Mouse (Mus musculus) heart, postnatal 14 days (tissue): ENCODE measurements around the gene Ethe1. TPM values are rescaled to one million over a fixed set of nuclear protein-coding genes. Genes with fewer than 3 reads are reported as not detected.

Experiments
- DNase-seq, 2 experiments: peaks; one replicate each; pipeline ENCODE4 v3.0.0; 2021 to 2022
- intact Hi-C: fragments of 180-260 bp; cut with DNase I; formaldehyde crosslinking; loops from one replicate; pipeline ENCODE4 v1.15.1; 2025
- long read RNA-seq, 2 experiments: library from polyadenylated mRNA; stranded (forward); transcript quantifications; one replicate each; pipeline ENCODE4 v2.0.0; 2021
- total RNA-seq, 2 experiments: library from RNA; stranded (reverse); gene quantifications; 2 replicates each; pipeline ENCODE4 v1.2.3; 2021

Gene Ethe1
- total RNA-seq: 10 to 100 TPM; 29.8 to 30.1 TPM
- long read RNA-seq, experiment 1, partial matches to known transcripts: 72 of 73 reads
- long read RNA-seq, experiment 1, other reads (novel, unspliced or antisense): 1 of 73 reads
- long read RNA-seq, experiment 2, partial matches to known transcripts: 39 of 39 reads
- long read RNA-seq, experiment 2, other reads (novel, unspliced or antisense): 0 of 39 reads

DNA sequence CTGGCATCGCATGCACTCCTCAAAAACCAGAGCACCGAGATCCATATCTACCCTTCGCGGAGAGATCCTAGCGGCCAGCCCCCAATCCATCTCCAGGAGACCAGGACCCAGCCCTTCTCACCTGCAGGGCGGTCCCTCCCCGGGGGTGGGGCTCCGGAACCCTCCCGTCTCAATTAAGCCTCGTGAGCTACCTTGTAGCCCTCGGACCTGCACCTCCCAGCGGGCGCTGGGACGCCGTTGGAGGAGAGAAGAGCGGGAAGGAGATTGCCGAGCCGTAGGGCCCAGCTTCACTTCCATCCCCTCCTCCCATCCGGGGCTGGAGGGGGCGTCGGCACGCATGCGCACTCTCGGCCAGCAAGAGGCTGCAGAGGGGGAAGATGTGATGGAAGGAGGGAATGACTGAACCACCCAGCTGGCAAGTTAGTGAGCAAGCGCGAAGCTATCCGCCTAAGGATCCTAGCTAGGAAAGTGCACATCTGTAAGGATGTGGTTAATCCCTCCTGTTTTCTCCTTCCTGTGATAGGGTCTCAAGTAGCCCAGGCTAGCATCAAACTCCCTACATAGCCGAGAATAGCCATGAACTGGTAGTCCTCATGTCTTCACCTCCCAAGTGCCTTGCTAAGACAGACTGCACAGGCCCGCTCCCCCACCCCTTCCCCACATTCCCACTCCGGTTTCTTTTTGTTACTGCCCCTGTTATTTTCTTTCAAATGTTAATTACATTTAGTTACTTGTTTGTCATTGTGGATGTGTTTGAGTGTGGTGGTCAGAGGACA lies at the start of gene Ethe1, which contains the start of gene Zfp575:
Gene Ethe1 (plus strand): TSS at position 214 of the 776 bp plus-strand sequence.
Gene Zfp575 (minus strand): TSS at position 312 of the 776 bp plus-strand sequence.
- peak; percentile 70 to 71 for DNase-seq
- intact Hi-C loops: no loop called here

DNA sequence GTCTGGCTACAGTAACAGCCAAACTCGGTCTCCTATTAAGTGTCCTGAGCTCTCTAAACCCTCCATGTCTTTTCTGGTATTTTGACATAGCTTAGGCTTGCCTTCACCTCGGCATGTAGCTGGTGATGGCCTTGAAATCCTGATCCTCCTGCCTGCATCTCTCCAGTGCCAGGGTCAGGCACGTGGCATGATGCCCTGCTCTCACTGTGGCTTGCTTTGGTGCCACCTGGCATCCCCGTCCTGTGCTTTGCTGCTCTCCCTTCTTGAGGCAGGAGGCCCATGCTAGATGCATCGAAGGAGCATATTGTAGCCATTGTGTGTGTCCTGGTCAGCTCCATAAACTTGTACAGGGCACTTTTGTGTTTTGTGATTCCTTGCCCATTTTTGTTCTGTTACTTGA lies 49.8 kb upstream of the Ethe1 start:
- DNase-seq: no peak
- intact Hi-C loops: no loop called here

DNA sequence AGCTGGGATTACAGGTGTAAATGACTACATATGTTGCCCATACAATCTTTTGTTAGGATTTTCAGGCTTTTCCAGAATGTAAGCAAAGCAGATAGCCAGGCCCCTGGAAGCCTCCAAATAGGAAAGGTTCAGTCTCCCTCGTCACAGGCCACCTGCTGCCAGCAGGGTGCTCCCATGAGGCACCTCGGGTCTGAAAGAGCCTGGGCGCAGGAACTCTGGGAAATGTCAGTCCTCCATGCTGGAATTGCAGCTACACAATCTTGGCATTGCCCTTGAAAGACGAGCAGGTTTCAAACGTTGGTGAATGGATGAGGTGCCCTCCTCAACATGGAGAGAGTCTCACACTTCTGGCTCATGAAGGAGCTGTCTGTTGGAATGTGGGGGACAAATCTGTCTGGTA lies 49.2 kb upstream of the Ethe1 start:
- peak in 1 of 2 experiments; percentile 45 for DNase-seq
- intact Hi-C loops: no loop called here

DNA sequence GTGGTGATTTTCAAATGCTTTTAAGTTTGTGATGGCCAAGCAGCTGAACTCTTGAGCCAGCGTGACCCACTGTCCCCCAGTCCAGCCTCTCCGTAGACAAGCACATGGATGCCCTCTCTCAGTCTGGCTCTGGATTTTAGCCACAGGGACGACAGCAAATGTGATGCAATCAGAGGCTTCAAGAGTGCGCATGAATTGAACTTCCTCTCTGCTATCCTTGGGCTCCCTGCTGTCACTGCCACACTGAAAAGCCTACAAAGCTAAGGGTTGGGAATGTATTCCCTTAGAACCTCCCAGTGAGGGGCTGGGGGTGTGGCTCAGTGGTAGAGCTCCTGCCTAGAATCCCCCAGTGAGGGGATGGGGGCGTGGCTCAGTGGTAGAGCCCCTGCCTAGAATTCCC lies 48.6 kb upstream of the Ethe1 start:
- intact Hi-C loops: no loop called here
- no peak for DNase-seq

DNA sequence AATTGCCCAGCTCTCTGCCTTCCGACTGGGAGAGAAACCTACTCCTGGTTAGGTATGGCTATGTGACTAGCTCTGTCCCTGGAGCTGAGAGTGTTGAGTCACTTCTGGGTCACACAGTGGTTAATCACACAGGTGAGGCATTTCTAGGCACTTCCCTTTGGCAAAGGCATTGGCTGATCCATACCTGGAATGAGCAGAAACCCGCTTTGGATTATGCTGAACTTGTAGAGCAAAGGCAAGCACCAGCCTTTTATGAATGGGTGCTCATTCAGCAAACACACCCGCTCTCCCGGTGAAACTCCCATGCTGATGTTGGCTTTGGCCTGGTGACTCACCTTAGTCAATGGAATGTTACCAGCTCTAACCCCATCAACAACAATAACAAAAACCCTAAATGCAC lies 47.7 kb upstream of the Ethe1 start:
- no peak for DNase-seq
- intact Hi-C loops: no loop called here

DNA sequence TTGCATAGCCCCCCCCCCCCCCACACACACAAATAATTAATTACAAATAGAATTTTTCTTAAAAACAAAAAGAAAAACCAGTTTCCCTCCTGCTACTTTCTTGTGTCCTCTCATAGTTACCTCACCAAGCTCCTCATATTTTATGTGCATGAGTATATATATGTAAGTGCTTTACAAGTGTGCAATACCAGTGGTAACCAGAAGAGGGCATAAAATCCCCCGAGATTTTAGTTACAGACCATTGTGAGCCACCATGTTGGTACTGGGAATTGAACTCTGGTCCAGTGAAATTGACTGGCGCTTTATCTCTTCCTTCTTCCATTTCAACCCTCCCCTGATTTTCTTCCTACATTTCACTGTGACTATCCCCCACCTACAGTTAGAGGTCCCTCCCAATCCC lies 42.8 kb upstream of the Ethe1 start:
- intact Hi-C loops: no loop called here

DNA sequence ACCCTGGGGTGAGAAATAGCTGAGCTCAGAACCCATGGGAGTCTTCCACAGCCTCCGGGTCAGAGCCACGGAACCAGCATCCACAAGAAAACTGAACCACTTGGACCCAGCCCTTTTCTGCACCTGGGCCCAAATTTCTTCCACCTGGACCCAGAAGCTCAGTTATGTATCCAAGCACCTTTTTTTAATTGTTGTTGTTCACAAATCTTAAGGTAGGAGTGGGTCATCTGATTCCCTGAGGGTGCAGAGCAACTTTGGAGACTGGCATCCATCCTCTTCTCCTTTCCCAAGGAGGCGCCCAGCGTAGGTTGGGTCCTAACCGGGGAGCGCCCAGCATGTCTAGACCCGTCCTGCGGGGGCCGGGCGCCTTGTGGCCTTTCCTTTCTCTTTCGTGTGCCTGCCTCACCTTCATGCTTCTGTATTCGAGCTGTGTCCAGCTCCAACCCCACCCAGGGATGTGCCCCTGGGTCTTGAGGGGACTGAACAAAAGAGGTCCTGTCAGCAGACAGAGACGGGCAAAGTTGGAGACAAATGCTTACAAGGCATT lies 41.2 kb upstream of the Ethe1 start, which contains the start of the genes Pinlyp and Xrcc1:
Gene Pinlyp (minus strand): TSS at position 51 of the 547 bp plus-strand sequence.
Gene Xrcc1 (plus strand): TSS at position 222 of the 547 bp plus-strand sequence.
- no peak for DNase-seq
- intact Hi-C loops: loop anchor here (5.0 kb wide), 1 partner anchor 46 kb away; no protein-coding TSS in a partner anchor

More for the DNA sequence above, 42.8 kb upstream of the Ethe1 start:
- DNase-seq: no peak

DNA sequence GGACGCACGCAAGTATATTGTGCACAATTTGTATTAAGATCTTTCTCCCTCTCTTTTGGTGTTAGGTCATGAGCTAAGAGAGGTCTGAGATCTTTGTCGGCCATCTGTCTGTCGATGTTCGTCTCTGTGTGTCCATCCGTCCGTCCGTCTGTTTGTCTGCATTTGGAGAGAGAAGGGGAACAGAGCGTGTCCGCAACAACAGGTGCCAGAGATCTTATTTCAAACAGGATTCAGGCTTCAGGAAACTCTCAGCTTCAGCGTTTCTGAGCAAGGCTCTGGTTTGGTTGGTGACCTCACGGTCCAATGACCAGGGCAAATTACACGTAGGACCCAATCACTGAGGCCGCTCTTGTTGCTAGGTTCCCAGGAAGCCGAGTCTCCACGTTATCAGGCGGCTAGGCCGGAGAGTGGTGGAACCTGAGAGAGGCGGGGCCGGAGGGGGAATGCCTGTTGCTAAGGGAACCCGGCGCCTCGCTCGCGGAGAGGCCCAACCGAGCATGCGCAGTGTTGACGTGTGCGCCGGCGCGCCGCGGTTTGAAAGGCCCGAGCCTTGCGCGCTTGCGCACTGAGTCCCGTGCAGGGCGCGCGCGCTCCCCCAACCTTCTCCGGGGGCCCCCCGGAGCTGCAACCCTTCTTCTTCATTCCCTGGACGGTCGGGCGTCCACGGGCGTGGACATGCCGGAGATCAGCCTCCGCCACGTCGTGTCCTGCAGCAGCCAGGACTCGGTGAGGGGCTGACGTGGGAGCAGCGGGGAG lies 40.5 kb upstream of the Ethe1 start:
- intact Hi-C loops: loop anchor here (1.0 to 5.0 kb wide), 2 partner anchors 17 to 45 kb away; partner anchors contain the start of gene Irgq
- peak; percentile 99 for DNase-seq

DNA sequence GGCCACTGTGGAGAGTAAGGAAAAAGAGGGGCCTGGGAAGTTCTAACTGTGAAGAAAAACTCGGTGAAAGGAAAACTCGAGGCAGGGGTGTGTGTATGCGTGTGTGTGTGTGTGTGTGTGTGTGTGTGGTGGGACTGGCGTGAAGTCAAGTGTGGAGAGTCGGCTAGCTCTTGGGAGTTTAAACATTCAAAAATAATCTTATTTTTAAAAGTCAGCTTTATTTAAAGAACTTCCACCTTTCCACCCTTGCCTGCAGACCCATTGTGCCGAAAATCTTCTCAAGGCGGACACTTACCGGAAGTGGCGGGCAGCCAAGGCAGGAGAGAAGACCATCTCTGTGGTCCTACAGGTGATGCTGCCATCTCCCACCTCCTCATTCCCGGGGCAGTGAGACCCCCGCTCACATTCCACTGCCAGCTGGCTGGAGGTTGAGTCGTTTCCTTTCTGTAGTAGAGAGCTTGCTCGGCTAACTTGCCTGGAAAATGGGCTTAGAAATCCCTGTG lies 39.8 kb upstream of the Ethe1 start:
- no peak for DNase-seq
- intact Hi-C loops: loop anchor here (1.0 to 5.0 kb wide), 2 partner anchors 17 to 45 kb away; partner anchors contain the start of gene Irgq

DNA sequence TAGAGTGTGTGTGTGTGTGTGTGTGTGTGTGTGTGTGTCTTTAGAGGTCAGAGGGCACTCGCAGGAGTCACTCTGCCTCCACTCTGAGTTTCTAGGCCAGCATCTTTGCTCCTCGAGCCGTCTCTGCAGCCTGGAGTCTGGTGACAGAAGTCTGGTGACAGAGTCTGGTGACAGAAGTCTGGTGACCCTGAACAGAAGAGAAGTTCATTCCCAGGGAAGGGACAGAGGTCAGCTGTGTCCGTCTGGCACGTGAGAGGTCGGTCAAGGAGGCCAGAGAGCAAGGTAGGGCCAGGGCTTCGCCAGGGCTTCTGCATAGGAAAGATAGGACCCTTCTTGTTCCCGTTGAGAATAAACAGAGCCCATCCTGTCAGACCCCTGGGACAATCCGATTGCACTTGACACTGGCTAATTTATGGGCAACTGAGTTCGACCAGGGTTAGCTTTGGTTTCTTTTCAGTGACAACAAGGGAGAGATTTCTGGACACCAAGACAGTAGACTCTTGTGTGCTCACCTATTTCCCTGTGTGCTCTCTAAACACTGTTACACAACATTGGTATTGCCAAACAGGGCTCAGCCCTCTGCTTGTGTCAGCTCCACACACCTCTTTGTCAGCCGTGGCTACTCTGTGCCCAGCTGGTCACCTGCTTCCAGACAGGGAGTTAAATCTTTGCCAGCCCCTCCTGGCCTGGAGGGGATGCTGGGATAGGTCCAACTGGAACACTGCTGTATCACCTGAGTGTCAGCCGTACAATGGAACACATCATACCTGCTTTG lies 35.2 kb upstream of the Ethe1 start:
- no peak for DNase-seq
- intact Hi-C loops: no loop called here

DNA sequence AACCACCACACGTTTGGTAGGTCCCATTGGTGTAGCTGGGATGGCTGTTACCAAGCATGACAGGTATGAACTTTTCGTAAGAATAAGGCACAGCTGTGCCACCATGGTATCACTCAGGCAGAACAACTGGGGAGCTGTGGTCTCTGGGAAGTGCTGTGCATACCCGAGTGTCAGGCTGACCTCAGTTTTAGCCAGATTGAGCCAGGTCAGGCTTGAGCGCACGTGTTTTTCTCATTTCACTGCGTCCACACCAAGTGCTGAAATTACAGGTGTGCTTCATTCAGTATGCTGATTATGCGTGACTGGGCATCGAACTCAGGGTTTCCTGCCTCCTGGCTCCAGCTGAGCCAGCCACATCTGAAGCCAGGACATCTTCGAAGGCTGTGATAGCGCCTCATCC lies 31.6 kb upstream of the Ethe1 start:
- DNase-seq: no peak
- intact Hi-C loops: no loop called here

DNA sequence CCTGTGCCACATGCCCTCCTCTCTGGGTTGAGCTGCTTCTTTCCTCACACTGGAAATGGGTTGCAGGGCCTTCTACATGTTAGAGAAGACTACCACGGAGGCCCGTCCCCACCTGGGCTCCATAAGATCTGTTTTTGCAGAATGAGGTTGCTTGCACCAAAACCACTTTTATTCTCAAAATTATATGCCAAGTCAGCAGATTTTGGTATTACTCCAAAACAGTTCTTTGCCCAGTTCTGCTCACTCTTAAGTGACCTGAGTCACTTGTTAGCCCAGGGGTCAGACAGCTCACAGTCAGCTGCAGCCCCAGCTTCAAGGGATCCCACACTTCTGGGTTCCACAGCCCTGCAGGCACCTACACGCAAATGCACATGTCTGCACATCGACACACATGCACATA lies 25.9 kb upstream of the Ethe1 start:
- intact Hi-C loops: no loop called here
- DNase-seq: no peak

DNA sequence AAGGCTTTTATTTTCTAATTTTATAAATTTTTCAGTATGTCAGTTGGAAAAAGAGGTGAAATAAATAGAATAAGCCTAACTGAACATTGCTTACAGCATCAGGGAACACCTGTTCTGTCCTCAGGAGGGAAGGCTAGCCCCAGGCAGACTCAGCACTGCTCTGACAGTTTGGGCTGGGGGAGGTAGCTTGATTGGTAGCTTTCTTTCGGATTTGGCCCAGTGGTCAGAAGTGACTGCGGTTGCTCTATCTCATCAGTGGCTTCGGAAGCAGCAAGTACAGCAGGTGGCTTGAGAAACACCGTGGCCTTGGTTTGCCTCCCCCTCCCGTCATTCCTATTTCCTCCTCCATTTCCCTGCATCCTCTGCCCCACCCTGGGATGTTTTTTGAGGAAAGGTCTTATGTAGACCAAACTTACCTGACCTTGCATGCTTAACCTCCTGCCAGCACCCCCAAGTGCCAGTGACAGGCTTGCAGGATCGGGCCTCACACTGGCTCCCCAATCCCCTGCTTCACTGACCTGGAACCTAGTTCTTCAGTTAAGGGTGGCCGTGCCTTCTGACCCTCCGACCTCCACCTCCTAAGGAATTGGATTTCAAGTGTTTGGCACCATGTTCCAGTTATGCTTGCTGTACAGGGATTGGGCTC lies 24.0 kb upstream of the Ethe1 start:
- intact Hi-C loops: no loop called here
- no peak for DNase-seq

DNA sequence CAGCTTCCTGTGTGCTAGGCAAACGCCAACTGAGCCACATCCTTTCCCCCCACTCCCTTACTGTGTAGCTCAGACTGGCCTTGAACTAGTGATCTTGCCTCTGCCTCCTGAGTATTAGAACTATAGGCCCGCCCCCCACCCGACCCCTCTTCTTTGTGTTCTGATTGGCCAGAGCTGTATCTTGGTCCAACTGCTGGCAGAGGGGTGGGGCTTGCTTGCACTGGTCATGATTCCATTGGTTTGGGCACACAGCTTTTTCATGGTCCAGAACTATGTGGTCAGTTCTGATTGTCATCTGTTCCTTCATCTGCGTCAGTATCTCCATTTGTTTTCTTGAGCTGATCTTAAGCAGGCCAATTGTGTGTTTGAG lies 23.5 kb upstream of the Ethe1 start:
- no peak for DNase-seq
- intact Hi-C loops: loop anchor here (2.0 kb wide), 1 partner anchor 91 kb away; no protein-coding TSS in a partner anchor

DNA sequence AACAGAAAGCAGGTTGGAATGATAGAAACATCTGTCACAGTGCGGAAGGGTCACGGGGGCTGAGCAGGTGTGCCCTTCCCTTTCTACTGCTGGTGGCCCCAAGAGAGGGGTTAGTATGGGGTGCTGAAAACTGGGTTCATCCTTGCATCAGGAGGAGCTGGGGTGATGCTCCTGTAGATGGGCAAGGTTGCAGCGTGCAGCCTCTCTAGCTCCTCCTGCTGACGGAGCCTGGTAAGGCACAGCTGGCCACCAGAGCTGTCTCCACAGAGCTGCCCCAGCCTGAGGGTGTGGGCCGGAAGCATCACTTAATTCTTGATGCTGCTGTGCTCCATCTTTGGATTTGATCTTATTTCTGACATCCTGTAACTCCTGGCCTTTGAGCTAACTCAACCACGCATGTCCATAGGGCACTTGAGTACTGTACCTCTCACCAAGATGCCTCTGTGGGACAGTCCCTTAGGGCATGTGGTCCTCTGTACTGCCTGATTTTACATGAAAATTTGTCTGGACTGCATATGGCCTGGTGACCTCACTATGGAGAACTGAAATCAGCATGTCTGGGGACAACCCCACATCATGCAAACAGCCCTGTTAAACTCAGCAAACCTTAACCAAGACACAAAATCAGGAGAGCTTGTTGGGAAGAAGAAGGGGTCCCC lies 22.6 kb upstream of the Ethe1 start:
- peak; percentile 70 to 87 for DNase-seq
- intact Hi-C loops: loop anchor here (2.0 kb wide), 1 partner anchor 92 kb away; no protein-coding TSS in a partner anchor

DNA sequence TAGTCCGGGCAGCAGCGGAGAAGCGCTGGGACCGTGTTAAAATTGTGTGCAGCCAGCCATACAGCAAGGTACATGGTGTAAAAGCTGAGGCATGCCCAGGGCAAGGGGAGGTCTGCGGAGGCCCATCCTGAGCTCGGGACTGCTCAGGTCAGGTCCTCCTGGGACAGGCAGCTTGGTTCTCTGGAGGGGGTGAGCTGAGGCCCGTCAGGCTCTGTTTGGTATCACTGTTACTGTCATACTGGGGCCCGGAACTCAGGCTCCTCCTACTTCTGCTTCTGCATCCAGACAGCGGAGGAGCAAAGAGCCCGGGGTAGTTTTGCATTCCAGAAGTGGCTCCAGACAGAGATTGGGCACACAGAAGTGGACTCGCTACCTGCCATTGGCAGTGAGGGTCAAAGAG lies 21.7 kb upstream of the Ethe1 start:
- DNase-seq: no peak
- intact Hi-C loops: loop anchor here (2.0 kb wide), 1 partner anchor 93 kb away; no protein-coding TSS in a partner anchor

DNA sequence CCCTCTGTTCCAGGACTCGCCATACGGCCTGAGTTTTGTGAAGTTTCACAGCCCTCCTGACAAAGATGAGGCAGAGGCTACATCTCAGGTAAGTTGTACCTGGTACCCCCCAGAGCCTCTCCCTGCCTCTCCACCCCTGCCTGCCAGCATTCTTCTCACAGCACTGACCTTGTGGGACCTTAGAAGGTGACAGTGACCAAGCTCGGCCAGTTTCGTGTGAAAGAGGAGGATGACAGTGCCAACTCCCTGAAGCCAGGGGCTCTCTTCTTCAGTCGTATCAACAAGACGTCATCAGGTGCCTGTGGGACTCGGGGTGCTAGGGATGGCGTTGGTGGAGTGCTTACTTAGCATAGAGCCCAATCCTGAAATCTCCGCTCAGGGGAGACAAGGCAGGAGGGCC lies 21.1 kb upstream of the Ethe1 start:
- no peak for DNase-seq
- intact Hi-C loops: no loop called here

DNA sequence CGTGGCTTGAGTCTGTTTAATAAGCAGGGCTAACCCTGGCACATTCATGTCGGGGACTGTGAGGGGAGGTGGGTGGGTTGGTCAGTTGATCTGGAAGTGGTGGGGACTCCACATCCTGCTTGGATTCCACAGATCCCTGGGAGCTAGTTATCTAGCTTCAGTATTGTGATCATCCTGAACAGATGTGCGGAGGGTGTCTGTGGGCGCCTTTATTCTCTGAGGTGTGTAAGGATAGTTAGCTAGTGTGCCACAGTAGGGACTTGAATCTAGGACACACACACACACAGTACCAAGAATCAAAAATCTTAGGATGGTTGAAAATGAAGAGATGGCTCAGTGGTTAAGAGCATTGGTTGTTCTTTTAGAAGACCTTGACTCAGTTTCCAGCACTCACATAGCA lies 18.8 kb upstream of the Ethe1 start:
- no peak for DNase-seq
- intact Hi-C loops: loop anchor here (2.0 kb wide), 1 partner anchor 16 kb away; no protein-coding TSS in a partner anchor
